Mouse (Mus musculus): ENCODE results near the gene Gpc5. TPM values are rescaled to one million over a fixed set of nuclear protein-coding genes. Genes with fewer than 3 reads are reported as not detected.

Gpc5 gene
- total RNA-seq, 1 experiment: 0.40 TPM

DNA sequence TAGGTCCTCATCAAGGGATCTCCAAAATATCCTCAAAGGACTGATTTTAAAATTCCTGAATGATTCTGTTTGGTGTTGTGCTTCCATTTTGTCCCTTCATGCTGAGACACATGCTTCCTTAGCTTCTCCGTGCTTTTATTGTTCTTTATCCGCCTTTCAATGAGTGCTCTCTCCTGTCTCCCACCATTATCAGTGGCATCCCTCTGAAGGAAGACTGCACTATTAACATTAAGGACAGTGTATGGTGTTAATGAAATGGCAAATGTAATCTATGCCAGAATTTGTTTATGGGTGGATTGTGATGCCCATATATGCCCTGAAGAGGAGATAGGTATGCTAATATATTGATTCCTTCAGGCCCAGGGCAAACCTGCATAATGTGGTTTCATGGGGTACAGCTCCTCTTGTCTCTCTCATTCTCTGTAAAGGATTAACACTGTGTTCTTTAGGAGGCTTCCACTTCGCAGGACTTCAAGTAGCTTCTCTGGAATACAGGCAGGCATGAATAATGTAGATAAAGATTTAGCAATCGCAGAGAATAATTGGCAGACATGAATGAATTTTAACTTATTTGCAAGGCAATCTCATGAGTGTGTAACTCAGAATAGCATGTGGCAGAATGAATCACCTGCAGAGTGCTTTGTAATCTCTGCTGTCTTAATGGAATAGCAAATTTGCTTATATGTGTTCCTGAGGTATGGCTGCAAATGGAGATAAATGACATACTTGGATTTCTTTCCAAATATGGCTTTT lies 148.8 kb downstream of the Gpc5 start:
- in situ Hi-C loops (cut with MboI; ENCODE audit: low sequenced_read_pairs in 2 of 2, unreplicated experiment in 2 of 2): no loop called here
- TF ChIP-seq ZC3H11A (IDR thresholded peaks at IDR 0.05; ENCODE audit: borderline replicate concordance, low read depth, low read length): no peak
- TF ChIP-seq HCFC1 (IDR thresholded peaks at IDR 0.05; ENCODE audit: borderline replicate concordance, insufficient read depth, low read length): no peak
- TF ChIP-seq ZNF384 (IDR thresholded peaks at IDR 0.05; ENCODE audit: low read depth, low read length): no peak
- no peak for TF ChIP-seq CHD2 (IDR thresholded peaks at IDR 0.05; ENCODE audit: low read depth, low read length)
- TF ChIP-seq MAFK (IDR thresholded peaks at IDR 0.05; ENCODE audit: insufficient read depth, low read depth, low read length): no peak
- no peak overlapping the region for H3K9ac ChIP-seq (ENCODE audit: insufficient read depth, low read depth, low read length, poor library complexity, severe bottlenecking)
- no peaks in the 10 kb centered on the region for H3K4me1 ChIP-seq (ENCODE audit: control insufficient read depth in 2 of 2, insufficient read depth in 2 of 2, low read length in 2 of 2, poor library complexity in 1 of 2)
- no peak overlapping the region for H3K4me3 ChIP-seq (ENCODE audit: insufficient read depth in 1 of 2, low read depth in 1 of 2, low read length in 2 of 2, poor library complexity in 1 of 2, severe bottlenecking in 1 of 2)
- no peaks in the 10 kb centered on the region for H3K36me3 ChIP-seq (ENCODE audit: control insufficient read depth, insufficient read depth, low read length, poor library complexity, severe bottlenecking)
- H3K9me3 ChIP-seq (ENCODE audit: control insufficient read depth, insufficient read depth, low read depth, low read length): no peaks in the 10 kb centered on the region
- H3K27ac ChIP-seq (ENCODE audit: insufficient read depth, low read depth, low read length, poor library complexity, severe bottlenecking): no peak overlapping the region
- no peak for DNase-seq (ENCODE audit: low read depth, low spot score)

- Histone ChIP-seq H3K36me3 (ENCODE audit: control insufficient read depth, insufficient read depth, low read length, poor library complexity, severe bottlenecking) (no peaks in the 10 kb centered on the region), H3K4me1 (ENCODE audit: control insufficient read depth in 2 of 2, insufficient read depth in 2 of 2, low read length in 2 of 2, poor library complexity in 1 of 2) (no peaks in the 10 kb centered on the region), H3K9me3 (ENCODE audit: control insufficient read depth, insufficient read depth, low read depth, low read length) (no peaks in the 10 kb centered on the region), H3K27ac (ENCODE audit: insufficient read depth, low read depth, low read length, poor library complexity, severe bottlenecking) (no peak overlapping the region), H3K9ac (ENCODE audit: insufficient read depth, low read depth, low read length, poor library complexity, severe bottlenecking) (no peak overlapping the region), H3K4me3 (ENCODE audit: insufficient read depth in 1 of 2, low read depth in 1 of 2, low read length in 2 of 2, poor library complexity in 1 of 2, severe bottlenecking in 1 of 2) (no peak overlapping the region)
- TF ChIP-seq ZNF384 (IDR thresholded peaks at IDR 0.05; ENCODE audit: low read depth, low read length) (no peak), ZC3H11A (IDR thresholded peaks at IDR 0.05; ENCODE audit: borderline replicate concordance, low read depth, low read length) (no peak), MAFK (IDR thresholded peaks at IDR 0.05; ENCODE audit: insufficient read depth, low read depth, low read length) (no peak), CHD2 (IDR thresholded peaks at IDR 0.05; ENCODE audit: low read depth, low read length) (no peak), HCFC1 (IDR thresholded peaks at IDR 0.05; ENCODE audit: borderline replicate concordance, insufficient read depth, low read length) (no peak)
- no peak for DNase-seq (ENCODE audit: low read depth, low spot score)
- in situ Hi-C loops (cut with MboI; ENCODE audit: low sequenced_read_pairs in 2 of 2, unreplicated experiment in 2 of 2): no loop called here
Measured at GRCm38 (mm10) chr14:115250537-115250936, 158.5 kb downstream of the Gpc5 start.

DNA sequence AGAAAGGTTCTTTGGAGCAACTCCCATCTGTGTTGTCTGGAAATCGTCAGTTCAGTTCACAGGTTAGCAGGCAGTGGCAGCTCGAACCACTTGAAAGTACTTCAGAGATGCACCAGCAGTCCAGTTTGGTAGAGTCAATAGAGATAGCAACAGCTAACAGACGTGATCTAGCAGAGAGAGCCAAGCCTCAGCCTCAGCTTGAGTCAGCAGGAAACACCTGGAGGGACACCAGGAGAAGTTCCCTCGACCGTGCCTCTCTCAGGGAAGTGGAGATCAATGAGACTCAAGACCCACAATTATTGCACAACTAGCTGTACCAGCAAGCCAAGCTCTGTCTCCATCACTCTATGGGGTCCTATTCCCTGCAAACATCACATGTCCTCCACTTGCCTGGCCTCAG lies 159.8 kb downstream of the Gpc5 start:
- TF ChIP-seq ZC3H11A (IDR thresholded peaks at IDR 0.05; ENCODE audit: borderline replicate concordance, low read depth, low read length) (no peak), CHD2 (IDR thresholded peaks at IDR 0.05; ENCODE audit: low read depth, low read length) (no peak), MAFK (IDR thresholded peaks at IDR 0.05; ENCODE audit: insufficient read depth, low read depth, low read length) (no peak), HCFC1 (IDR thresholded peaks at IDR 0.05; ENCODE audit: borderline replicate concordance, insufficient read depth, low read length) (no peak), ZNF384 (IDR thresholded peaks at IDR 0.05; ENCODE audit: low read depth, low read length) (no peak)
- Histone ChIP-seq H3K4me1 (ENCODE audit: control insufficient read depth in 2 of 2, insufficient read depth in 2 of 2, low read length in 2 of 2, poor library complexity in 1 of 2) (no peaks in the 10 kb centered on the region), H3K9ac (ENCODE audit: insufficient read depth, low read depth, low read length, poor library complexity, severe bottlenecking) (no peak overlapping the region), H3K4me3 (ENCODE audit: insufficient read depth in 1 of 2, low read depth in 1 of 2, low read length in 2 of 2, poor library complexity in 1 of 2, severe bottlenecking in 1 of 2) (no peak overlapping the region), H3K36me3 (ENCODE audit: control insufficient read depth, insufficient read depth, low read length, poor library complexity, severe bottlenecking) (no peaks in the 10 kb centered on the region), H3K27ac (ENCODE audit: insufficient read depth, low read depth, low read length, poor library complexity, severe bottlenecking) (no peak overlapping the region; the same call in 1 of the 2 replicates), H3K9me3 (ENCODE audit: control insufficient read depth, insufficient read depth, low read depth, low read length) (no peaks in the 10 kb centered on the region)
- in situ Hi-C loops (cut with MboI; ENCODE audit: low sequenced_read_pairs in 2 of 2, unreplicated experiment in 2 of 2): no loop called here
- no peak for DNase-seq (ENCODE audit: low read depth, low spot score)

DNA sequence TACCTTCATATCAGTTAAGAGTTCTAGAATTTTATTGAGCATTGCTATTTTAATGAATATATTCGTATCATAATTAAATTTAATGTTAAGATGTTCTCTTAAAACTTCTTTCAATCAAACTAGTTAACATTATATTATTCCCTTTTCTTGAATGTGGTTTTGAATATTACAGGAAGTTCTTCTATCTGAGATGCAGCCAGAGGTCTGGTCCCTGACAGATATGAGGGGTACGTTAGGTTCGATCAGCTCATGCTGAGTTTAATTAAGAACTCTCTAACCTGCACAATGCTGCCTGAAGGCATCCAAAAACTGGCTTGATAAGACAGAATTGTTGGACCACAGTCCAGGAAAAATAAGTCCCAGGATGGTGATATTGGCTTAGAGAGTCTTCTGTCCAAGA lies 161.1 kb downstream of the Gpc5 start:
- H3K27ac ChIP-seq (ENCODE audit: insufficient read depth, low read depth, low read length, poor library complexity, severe bottlenecking): no peak overlapping the region
- H3K36me3 ChIP-seq (ENCODE audit: control insufficient read depth, insufficient read depth, low read length, poor library complexity, severe bottlenecking): no peaks in the 10 kb centered on the region
- DNase-seq (ENCODE audit: low read depth, low spot score): no peak
- no peak overlapping the region for H3K9ac ChIP-seq (ENCODE audit: insufficient read depth, low read depth, low read length, poor library complexity, severe bottlenecking)
- H3K4me3 ChIP-seq (ENCODE audit: insufficient read depth in 1 of 2, low read depth in 1 of 2, low read length in 2 of 2, poor library complexity in 1 of 2, severe bottlenecking in 1 of 2): no peak overlapping the region
- in situ Hi-C loops (cut with MboI; ENCODE audit: low sequenced_read_pairs in 2 of 2, unreplicated experiment in 2 of 2): no loop called here
- TF ChIP-seq CHD2 (IDR thresholded peaks at IDR 0.05; ENCODE audit: low read depth, low read length): no peak
- no peak for TF ChIP-seq MAFK (IDR thresholded peaks at IDR 0.05; ENCODE audit: insufficient read depth, low read depth, low read length)
- TF ChIP-seq ZC3H11A (IDR thresholded peaks at IDR 0.05; ENCODE audit: borderline replicate concordance, low read depth, low read length): no peak
- TF ChIP-seq ZNF384 (IDR thresholded peaks at IDR 0.05; ENCODE audit: low read depth, low read length): no peak
- no peak for TF ChIP-seq HCFC1 (IDR thresholded peaks at IDR 0.05; ENCODE audit: borderline replicate concordance, insufficient read depth, low read length)
- no peaks in the 10 kb centered on the region for H3K9me3 ChIP-seq (ENCODE audit: control insufficient read depth, insufficient read depth, low read depth, low read length)
- no peaks in the 10 kb centered on the region for H3K4me1 ChIP-seq (ENCODE audit: control insufficient read depth in 2 of 2, insufficient read depth in 2 of 2, low read length in 2 of 2, poor library complexity in 1 of 2)
